Mouse (Mus musculus) stomach, postnatal 0 days (tissue): ENCODE measurements around the gene Amn1.
"Not testable (repeated sequence)": the region's sequence is repeated elsewhere in the genome, so short reads cannot be mapped to it uniquely, and the experiment has no call there.

Experiments used
- CTCF ChIP-seq: IDR thresholded peaks from 2 replicates; pipeline ENCODE4 v1.5.1; 2016; ENCODE audit warnings: antibody characterized with exemption, low read depth, mild to moderate bottlenecking, moderate library complexity
- EP300 ChIP-seq: optimal IDR thresholded peaks from 2 replicates; pipeline ENCODE3; 2016; ENCODE audit warnings: antibody characterized with exemption

- not testable (repeated sequence) for TF ChIP-seq EP300, CTCF
These were observed 3.4 kb upstream of the Amn1 start for GRCm38 (mm10) chr6:149191951-149192350.
